Mouse (Mus musculus) kidney, embryonic 15.5 days (tissue): ENCODE measurements around the gene Tex45. TPM values are rescaled to one million over a fixed set of nuclear protein-coding genes. Genes with fewer than 3 reads are reported as not detected.

ENCODE experiments used
- ATAC-seq: fragments of 200-750 bp; cut with Nextera tagmentation; replicated peaks from 2 replicates; pipeline ENCODE4 v1.8.0; 2017; ENCODE audit warnings: moderate TSS enrichment; ENCODE audit not compliant: low FRiP score
- H3K27ac ChIP-seq: fragments of 300-500 bp; sonication (generic); 2 replicates; pipeline ENCODE4 v1.5.1; 2015; ENCODE audit warnings: mild to moderate bottlenecking, inconsistent platforms
- H3K27me3 ChIP-seq: fragments of 300-500 bp; sonication (generic); 2 replicates; pipeline ENCODE4 v1.6.1; 2015; ENCODE audit warnings: inconsistent platforms
- H3K36me3 ChIP-seq: fragments of 300-500 bp; sonication (generic); 2 replicates; pipeline ENCODE4 v1.6.1; 2015; ENCODE audit warnings: inconsistent platforms
- H3K4me1 ChIP-seq: fragments of 300-500 bp; sonication (generic); 2 replicates; pipeline ENCODE4 v1.6.1; 2015; ENCODE audit warnings: inconsistent platforms
- H3K4me2 ChIP-seq: fragments of 300-500 bp; sonication (generic); 2 replicates; pipeline ENCODE4 v1.6.1; 2015; ENCODE audit warnings: moderate library complexity, mild to moderate bottlenecking, inconsistent platforms
- H3K4me3 ChIP-seq: fragments of 300-500 bp; sonication (generic); replicated peaks from 2 replicates; pipeline ENCODE4 v1.5.1; 2015; ENCODE audit warnings: mild to moderate bottlenecking, inconsistent platforms
- H3K9ac ChIP-seq: fragments of 300-500 bp; sonication (generic); 2 replicates; pipeline ENCODE4 v1.6.1; 2015; ENCODE audit warnings: mild to moderate bottlenecking, inconsistent platforms
- H3K9me3 ChIP-seq: fragments of 300-500 bp; sonication (generic); replicated peaks from 2 replicates; pipeline ENCODE4 v1.6.1; 2016; ENCODE audit warnings: inconsistent platforms
- WGBS: fragments of 180-500 bp; shearing (Covaris S2); methylation state at CpG from one replicate; pipeline ENCODE4 v1.1.7; 2015; ENCODE audit warnings: mixed read lengths; 5-methylcytosine and 5-hydroxymethylcytosine counted together
- polyA plus RNA-seq: library from polyadenylated mRNA; unstranded; fragments of >200 nt; fragmentation: Nextera tagmentation; extraction: Ambion mirVana; gene quantifications from 2 replicates; pipeline ENCODE4 v1.2.1, GENCODE M21; 2015

Gene Tex45
- polyA plus RNA-seq, 1 experiment from 2014 or later = not detected

DNA sequence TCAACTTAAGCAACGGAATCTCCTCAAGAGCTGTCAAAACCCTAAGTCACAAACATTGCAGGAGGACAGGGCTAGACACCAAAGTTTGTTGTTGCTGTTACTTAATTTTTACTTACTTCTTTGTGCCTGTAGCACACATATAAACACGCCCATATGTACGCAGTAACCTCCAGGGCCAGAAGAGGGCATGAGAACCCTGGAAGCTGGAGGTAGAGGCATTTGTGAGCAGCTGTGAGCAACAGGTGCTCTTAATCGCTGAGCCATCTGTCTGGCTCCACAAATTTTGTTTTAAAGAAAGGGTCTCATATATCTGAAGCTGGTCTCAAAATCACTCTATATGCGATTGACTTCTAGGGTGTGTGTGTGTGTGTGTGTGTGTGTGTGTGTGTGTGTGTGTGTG, 6.4 kb upstream of the Tex45 start:
- Histone ChIP-seq H3K27ac (no peak overlapping the region), H3K4me3 (no peak overlapping the region), H3K4me2 (no peak overlapping the region), H3K9me3 (no peaks in the 10 kb centered on the region), H3K9ac (no peak overlapping the region), H3K27me3 (no peaks in the 10 kb centered on the region), H3K36me3 (no peaks in the 10 kb centered on the region), H3K4me1 (peaks cover 11% of the 10 kb centered on the region)
- WGBS = 53% methylated on average over 5 of the region's 5 CpGs
- 0 out of 2 replicates have a peak, but pooled peaks have one; percentile 11 for ATAC-seq

DNA sequence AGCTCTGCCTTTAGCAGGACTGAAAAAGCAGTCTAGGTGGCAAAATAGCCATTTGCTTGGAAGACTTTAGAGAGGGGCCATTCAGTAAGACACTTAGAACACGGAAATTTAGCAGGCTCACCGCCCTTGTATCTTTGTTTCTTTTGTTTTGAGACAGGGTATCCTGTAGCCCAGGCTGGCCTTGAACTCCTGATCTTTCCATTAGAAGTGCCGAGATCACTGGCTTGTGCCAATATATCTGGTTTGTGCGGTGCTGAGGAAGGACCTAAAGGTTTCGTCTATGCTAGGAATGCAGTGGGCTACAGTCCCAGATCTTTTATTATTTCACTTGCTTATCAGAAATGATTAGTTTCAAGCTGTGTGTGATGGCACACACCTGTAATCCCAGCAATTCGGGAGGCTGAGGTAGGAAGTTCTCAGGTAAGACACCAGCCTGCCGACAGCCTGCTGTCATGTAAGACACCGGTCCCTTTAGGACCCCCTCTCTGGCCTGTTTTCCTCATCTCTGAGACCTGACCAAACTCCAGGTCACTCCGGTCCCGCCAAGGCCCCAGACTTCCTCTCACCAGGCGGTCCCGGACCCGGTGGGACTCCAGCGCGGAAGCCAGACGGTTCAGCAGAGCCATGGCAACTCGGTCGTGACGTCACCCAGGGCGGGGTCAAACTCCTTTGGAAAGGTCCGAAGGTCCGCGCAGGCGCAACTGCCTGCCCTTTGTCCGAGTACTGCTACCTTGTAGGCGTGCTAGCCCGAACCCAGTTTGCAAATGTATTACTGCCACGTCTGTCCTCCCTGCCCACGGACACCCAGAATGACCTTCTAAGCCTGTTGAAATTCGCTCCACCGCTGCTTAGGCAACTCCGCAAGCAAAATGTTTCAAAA, 3.4 kb upstream of the Tex45 start, which contains the start of gene Pex11g:
Gene Pex11g (minus strand): TSS at position 675 of the 880 bp plus-strand sequence.
- Histone ChIP-seq H3K4me2 (peak within 1 kb of the TSS; percentile 78), H3K9me3 (no peaks in the 10 kb centered on the region), H3K4me3 (peak within 1 kb of the TSS; percentile 50), H3K27me3 (no peaks in the 10 kb centered on the region), H3K27ac (peak within 1 kb of the TSS; percentile 81), H3K36me3 (no peaks in the 10 kb centered on the region), H3K9ac (peak within 1 kb of the TSS; percentile 53; the same call in 1 of the 2 replicates), H3K4me1 (peaks cover 14% of the 10 kb centered on the region)
- peak; percentile 93 for ATAC-seq
- WGBS = 6% methylated on average over 32 of the region's 32 CpGs

DNA sequence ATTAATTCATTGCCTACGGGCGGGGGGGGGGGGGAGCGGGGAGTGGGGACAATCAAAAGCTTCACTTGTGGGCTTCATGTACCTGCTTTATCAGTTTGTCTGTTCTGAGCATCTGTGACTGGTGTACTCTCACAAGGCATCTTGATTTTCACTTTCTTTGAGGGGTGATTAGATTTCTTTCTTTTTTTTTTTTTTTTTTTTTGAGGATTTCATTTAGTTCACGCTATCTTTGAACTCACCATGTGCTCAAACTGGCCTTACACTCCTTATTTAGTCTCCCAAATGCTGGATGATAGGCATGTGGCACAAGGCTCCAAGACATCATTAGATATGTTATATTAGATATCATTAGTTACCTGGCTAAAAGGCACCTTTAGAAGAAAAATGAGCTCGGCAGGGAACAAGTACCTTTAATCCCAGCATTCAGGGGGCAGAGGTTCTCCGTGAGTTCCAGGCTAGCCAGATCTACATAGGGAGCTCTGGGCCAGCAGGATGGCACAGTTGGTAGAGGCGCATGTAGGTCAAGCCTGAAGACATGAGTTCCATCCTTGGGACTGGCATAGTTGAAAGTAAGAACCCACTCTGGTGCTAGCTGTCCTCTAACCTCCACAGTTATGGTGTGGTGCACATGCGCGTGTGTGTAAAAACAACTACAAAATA, 2.6 kb upstream of the Tex45 start:
- H3K4me3 ChIP-seq = peak overlapping the region; percentile 50
- no peaks in the 10 kb centered on the region for H3K9me3 ChIP-seq
- peak overlapping the region; percentile 78 for H3K4me2 ChIP-seq
- H3K9ac ChIP-seq = peak overlapping the region; percentile 53; the same call in 1 of the 2 replicates
- peak; percentile 9 for ATAC-seq
- WGBS = 52% methylated on average over 9 of the region's 9 CpGs
- peaks cover 14% of the 10 kb centered on the region for H3K4me1 ChIP-seq
- H3K27ac ChIP-seq = peak overlapping the region; percentile 81
- H3K27me3 ChIP-seq = no peaks in the 10 kb centered on the region
- H3K36me3 ChIP-seq = no peaks in the 10 kb centered on the region

DNA sequence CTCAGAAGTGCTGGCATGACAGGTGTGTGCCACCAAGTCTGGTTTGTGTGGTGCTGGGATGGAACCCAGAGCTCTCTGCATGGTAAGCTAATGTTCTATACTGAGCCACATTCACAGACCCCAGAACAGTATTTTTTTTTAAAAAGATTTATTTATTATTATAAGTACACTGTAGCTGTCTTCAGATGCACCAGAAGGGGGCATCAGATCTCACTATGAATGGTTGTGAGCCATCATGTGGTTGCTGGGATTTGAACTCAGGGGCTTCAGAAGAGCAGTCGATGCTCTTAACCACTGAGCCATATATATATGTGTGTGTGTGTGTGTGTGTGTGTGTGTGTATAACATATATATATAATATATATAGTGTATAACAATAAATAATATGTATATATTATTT, 1.8 kb upstream of the Tex45 start:
- no peak overlapping the region for H3K4me3 ChIP-seq
- H3K4me1 ChIP-seq = peaks cover 14% of the 10 kb centered on the region
- no peaks in the 10 kb centered on the region for H3K27me3 ChIP-seq
- no peak overlapping the region for H3K4me2 ChIP-seq
- 100% methylated on average over 1 of the region's 1 CpGs for WGBS
- no peaks in the 10 kb centered on the region for H3K9me3 ChIP-seq
- H3K36me3 ChIP-seq = no peaks in the 10 kb centered on the region
- no peak overlapping the region for H3K9ac ChIP-seq
- no peak overlapping the region for H3K27ac ChIP-seq
- ATAC-seq = no peak

DNA sequence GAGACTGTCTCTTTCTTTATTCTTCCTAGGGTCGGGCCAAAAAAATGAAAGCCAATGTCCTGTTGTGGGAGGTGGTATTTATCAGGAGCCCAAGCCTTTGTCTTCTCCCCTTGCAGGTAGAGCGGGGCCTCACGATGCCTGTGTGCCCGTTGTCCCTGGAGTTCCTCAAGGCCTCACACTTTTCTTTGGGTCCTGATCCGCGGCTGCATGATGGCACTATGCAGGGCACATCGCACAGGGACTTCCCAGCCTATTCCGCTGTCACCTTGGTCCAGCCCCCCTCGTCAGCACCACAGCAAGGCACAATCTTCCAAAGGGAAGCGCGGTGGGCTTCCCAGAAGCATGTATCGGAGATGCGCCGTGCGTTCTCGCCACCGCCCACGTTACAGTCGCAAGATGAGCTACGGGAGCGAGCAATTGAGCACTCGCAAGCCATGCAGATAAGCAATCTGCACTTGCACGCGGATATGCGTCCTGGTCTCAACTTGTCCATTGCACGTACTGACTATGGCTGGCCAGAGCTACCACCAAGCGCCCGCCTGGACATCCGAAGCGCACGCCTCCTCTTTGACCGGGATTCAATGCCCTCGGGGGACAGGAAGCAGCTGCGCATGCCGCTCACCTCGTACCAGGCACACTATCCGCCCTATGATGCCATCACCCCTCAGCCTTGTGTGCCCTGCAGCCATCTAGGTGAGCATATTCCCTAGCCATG, 5.2 kb downstream of the Tex45 start:
- ATAC-seq = no peak

DNA sequence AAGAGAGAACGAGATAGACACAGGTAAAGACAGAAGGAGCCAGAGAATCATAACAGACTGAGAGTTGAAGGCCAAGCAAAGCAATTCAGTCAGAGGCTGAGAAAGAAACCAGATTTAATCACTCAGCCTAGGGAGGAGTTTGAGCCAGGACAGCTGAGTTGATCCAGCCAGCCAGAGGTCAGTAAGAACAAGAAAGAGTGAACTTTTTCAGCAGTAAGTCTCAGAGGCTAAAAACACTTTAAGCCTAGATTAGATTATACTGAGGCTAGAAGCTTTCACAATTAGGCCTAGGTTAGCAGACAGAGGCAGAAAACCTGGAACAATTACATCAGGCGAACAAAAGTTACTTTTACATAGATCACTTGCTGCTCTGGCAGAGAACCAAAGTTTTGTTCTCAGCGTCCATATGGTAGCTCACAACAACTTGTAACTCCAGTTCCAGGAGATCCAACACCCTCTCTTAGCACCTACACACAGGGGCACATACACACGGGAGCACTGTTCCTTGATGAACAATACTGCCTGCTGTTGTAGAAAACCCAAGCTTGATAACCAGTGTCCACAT, 9.6 kb downstream of the Tex45 start:
- no peaks in the 10 kb centered on the region for H3K36me3 ChIP-seq
- no peak for ATAC-seq
- peaks cover 15% of the 10 kb centered on the region; the same call in 1 of the 2 replicates for H3K27me3 ChIP-seq
- WGBS = 51% methylated on average over 4 of the region's 4 CpGs
- no peak overlapping the region for H3K9ac ChIP-seq
- peaks cover 7% of the 10 kb centered on the region; the same call in 1 of the 2 replicates for H3K4me1 ChIP-seq
- no peaks in the 10 kb centered on the region for H3K9me3 ChIP-seq
- no peak overlapping the region for H3K4me3 ChIP-seq
- H3K27ac ChIP-seq = no peak overlapping the region
- H3K4me2 ChIP-seq = no peak overlapping the region

More for the DNA sequence above, 5.2 kb downstream of the Tex45 start:
- H3K9ac ChIP-seq = 0 out of 2 replicates have a peak overlapping the region, but pooled peaks have one; percentile 2
- H3K4me2 ChIP-seq = peak overlapping the region; percentile 54
- H3K27ac ChIP-seq = no peak overlapping the region
- peaks cover 18% of the 10 kb centered on the region; the same call in 1 of the 2 replicates for H3K27me3 ChIP-seq
- peaks cover 7% of the 10 kb centered on the region; the same call in 1 of the 2 replicates for H3K4me1 ChIP-seq
- H3K36me3 ChIP-seq = no peaks in the 10 kb centered on the region
- 22% methylated on average over 37 of the region's 37 CpGs for WGBS
- H3K9me3 ChIP-seq = no peaks in the 10 kb centered on the region
- H3K4me3 ChIP-seq = peak overlapping the region; percentile 26

DNA sequence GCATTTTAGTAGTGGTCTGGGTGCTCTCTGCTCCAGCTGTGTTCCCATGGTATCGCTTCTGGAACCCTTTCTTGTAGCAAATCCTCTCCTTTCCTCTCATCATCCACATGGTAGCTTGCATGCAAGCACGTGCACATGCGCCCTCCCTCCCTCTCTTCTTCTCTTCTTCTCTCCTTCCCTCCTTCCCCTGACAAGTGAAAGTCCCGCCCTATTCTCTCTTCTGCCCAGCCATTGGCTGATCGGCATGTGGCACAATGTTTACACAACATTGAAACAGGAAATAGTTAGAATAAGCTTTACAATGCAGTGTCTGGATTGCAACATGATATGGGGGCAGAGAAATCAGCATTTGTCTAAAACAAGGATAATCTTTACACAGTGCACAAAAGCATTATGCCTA, 10.9 kb downstream of the Tex45 start:
- H3K27ac ChIP-seq = no peak overlapping the region
- ATAC-seq = no peak
- 0 out of 2 replicates have a peak, but pooled peaks cover 3% of the 10 kb centered on the region for H3K27me3 ChIP-seq
- H3K4me2 ChIP-seq = no peak overlapping the region
- H3K9ac ChIP-seq = no peak overlapping the region
- H3K4me3 ChIP-seq = no peak overlapping the region
- no peaks in the 10 kb centered on the region for H3K9me3 ChIP-seq
- 62% methylated on average over 5 of the region's 5 CpGs for WGBS
- H3K4me1 ChIP-seq = no peaks in the 10 kb centered on the region
- H3K36me3 ChIP-seq = no peaks in the 10 kb centered on the region

DNA sequence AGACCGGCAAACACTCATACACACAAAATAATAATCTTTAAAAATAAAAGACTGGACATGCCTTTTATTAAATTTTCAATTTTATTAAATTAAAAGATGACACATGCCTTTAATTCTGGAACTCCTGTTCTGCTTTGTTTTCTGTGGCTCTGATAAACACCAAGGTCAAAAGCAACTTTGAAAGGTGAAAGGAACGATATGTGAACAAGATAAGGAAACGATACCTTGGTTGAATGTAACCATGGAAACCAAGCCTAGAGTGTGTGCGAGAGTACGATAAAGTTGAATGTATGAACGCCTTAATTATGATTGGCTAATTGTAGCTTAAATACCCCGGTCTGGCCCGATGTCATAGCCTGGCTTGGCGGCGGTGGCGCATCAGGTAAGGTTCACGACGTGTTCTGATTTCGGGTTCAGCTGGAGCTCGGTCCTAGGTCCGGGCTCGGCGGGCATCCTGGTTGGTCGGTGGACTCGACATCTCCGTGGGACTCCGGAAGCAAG, 11.6 kb downstream of the Tex45 start:
- WGBS = 89% methylated on average over 22 of the region's 22 CpGs
- no peaks in the 10 kb centered on the region for H3K9me3 ChIP-seq
- H3K9ac ChIP-seq = no peak overlapping the region
- H3K27me3 ChIP-seq = 0 out of 2 replicates have a peak, but pooled peaks cover 3% of the 10 kb centered on the region
- H3K4me1 ChIP-seq = no peaks in the 10 kb centered on the region
- ATAC-seq = no peak
- no peak overlapping the region for H3K4me3 ChIP-seq
- no peak overlapping the region for H3K27ac ChIP-seq
- no peaks in the 10 kb centered on the region for H3K36me3 ChIP-seq
- H3K4me2 ChIP-seq = no peak overlapping the region

DNA sequence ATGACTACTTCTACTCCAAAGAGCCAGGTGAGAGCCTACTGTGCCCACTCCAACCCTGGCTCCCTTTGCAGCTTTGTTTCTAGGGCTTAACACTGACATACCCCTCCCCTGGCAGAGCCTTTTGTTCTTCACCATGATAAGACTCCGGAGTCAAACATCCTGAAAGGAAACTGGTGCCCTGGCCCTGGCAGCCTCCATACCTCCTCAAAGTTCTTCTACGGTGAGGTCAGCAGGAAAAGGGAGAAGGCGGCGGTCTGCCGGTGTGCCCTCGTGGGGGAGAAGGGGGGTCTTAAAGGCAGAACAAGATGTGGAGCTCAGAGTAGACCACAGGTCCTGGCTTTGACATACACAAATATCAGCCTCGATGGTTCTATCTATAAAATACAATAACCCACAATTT, 12.9 kb downstream of the Tex45 start:
- ATAC-seq = no peak
- Histone ChIP-seq H3K4me3 (no peak overlapping the region), H3K4me1 (no peaks in the 10 kb centered on the region), H3K27me3 (no peaks in the 10 kb centered on the region), H3K4me2 (no peak overlapping the region), H3K27ac (no peak overlapping the region), H3K36me3 (no peaks in the 10 kb centered on the region), H3K9ac (no peak overlapping the region), H3K9me3 (no peaks in the 10 kb centered on the region)
- WGBS = 85% methylated on average over 7 of the region's 7 CpGs

DNA sequence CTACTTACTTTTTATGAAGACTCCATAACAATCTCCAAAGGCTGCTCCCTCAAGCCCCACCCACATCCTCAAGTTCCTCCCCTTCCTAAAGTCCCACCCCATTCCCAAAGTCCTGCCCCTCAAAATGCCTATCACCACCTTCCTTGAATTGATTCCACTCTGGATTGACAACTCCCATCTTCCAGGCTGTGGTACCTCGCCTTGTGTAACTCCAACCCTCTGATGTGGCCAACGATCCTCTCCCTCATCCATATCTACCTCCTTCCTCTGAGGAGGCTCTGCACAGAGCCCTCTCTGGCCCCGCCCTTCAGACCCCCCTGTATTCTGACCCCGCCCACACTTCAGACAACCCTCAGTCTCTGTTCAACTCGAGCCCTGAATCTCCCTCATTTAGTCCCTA, 14.5 kb downstream of the Tex45 start:
- H3K9me3 ChIP-seq = no peaks in the 10 kb centered on the region
- H3K27me3 ChIP-seq = no peaks in the 10 kb centered on the region
- H3K36me3 ChIP-seq = no peaks in the 10 kb centered on the region
- no peak overlapping the region for H3K4me3 ChIP-seq
- 40% methylated on average over 5 of the region's 5 CpGs for WGBS
- H3K9ac ChIP-seq = no peak overlapping the region
- no peaks in the 10 kb centered on the region for H3K4me1 ChIP-seq
- H3K27ac ChIP-seq = no peak overlapping the region
- ATAC-seq = 0 out of 2 replicates have a peak, but pooled peaks have one; percentile 35
- no peak overlapping the region for H3K4me2 ChIP-seq
